Mouse (Mus musculus) G1E (cell line): Measurements from ENCODE around the gene Scn8a.

ENCODE experiments used
- CTCF ChIP-seq: IDR thresholded peaks from 2 replicates; pipeline ENCODE4 v1.5.1; 2012; ENCODE audit warnings: low read depth, low read length, inconsistent platforms, mixed read lengths
- GATA1 ChIP-seq: IDR thresholded peaks from 2 replicates; pipeline ENCODE4 v1.6.1; 2012; ENCODE audit warnings: borderline replicate concordance, low read length, inconsistent platforms, mixed read lengths
- POLR2AphosphoS5 ChIP-seq: IDR thresholded peaks from 2 replicates; pipeline ENCODE4 v1.6.1; 2012; ENCODE audit warnings: low read depth, low read length, inconsistent platforms; ENCODE audit not compliant: insufficient replicate concordance

DNA sequence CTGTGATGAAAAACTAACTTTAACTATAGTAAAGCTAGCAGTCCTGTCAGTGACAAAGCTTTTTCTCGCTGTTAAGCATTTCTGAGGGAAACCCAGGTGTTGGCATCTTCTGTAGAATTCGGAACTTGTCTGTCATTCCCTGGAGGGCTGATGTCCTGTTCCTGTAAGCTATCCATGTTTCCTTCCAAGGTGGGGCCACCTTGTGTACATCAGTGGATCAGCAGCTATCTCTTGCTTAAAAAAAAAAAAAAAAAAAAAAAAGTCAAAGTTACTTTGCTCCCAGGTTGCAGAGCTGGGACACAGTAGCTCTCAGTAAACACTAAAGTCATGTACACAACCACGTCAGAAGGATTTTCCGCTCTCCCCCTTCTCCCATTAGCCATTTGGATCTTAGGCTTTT, 91.9 kb downstream of the Scn8a start:
- TF ChIP-seq CTCF (no peak), GATA1 (no peak), POLR2AphosphoS5 (no peak)
